Mouse (Mus musculus) right cerebral cortex, postnatal 25 days (tissue): ENCODE measurements around the gene Cacna1e.
A peak's percentile ranks its signal among the peaks of the same experiment; 100 is the strongest.

ENCODE experiments used
- DNase-seq: peaks from one replicate; pipeline ENCODE4 v3.0.0; 2022

The Cacna1e gene

DNA sequence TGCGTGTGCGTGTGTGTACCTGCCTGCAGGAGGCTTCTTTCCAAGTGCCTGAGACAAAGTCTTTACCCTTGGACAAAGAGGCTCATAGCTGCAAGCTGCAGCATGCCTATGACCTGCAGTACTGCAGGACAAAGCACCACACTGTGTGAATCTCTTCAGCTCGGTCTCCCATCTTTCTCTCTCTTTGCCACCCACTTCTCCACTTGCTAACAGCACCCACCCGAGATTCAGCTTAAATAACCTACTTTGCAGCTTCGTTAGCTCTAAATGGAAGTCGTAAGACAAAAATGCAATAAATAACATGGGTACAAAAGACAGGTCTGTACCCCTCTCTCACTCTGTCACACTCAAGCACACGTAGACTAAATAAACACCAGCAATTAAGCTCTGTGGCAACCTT, 268.5 kb downstream of the Cacna1e start:
- DNase-seq: no peak

GRCm38 (mm10) chr1:154608516-154608915, 275.8 kb downstream of the Cacna1e start:
- DNase-seq: no peak

- DNase-seq: no peak
Observed at GRCm38 (mm10) chr1:154607406-154607805, 276.9 kb downstream of the Cacna1e start.

- DNase-seq: no peak
Observed at GRCm38 (mm10) chr1:154605601-154606000, 278.7 kb downstream of the Cacna1e start.

GRCm38 (mm10) chr1:154603781-154604180, 280.5 kb downstream of the Cacna1e start:
- no peak for DNase-seq

- no peak for DNase-seq
Observed at GRCm38 (mm10) chr1:154602531-154602930, 281.8 kb downstream of the Cacna1e start.

- no peak for DNase-seq
Observed at GRCm38 (mm10) chr1:154582516-154582915, 301.8 kb downstream of the Cacna1e start.

- DNase-seq: no peak
Observed at GRCm38 (mm10) chr1:154579929-154580328, 304.4 kb downstream of the Cacna1e start.

DNA sequence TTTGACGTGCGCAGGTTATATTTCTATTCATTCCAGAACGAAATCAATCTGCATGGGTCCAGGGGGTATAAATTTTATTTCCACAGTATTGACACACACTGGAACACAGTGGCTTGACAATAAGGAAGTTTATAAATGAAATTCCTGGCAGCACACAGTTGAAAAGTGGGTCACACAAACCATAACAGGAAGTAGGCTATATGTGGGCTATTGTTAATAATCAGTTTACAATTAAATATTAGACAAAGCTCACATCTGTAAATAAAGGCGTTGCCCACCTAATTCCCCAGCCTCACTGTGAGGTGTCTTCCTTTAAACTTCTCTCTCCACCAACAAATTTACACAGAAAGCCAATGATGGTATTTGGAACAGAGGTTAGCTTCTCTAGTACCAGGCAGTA, 305.6 kb downstream of the Cacna1e start:
- no peak for DNase-seq

- peak; percentile 44 for DNase-seq
Observed at GRCm38 (mm10) chr1:154576418-154576817, 307.9 kb downstream of the Cacna1e start.

DNA sequence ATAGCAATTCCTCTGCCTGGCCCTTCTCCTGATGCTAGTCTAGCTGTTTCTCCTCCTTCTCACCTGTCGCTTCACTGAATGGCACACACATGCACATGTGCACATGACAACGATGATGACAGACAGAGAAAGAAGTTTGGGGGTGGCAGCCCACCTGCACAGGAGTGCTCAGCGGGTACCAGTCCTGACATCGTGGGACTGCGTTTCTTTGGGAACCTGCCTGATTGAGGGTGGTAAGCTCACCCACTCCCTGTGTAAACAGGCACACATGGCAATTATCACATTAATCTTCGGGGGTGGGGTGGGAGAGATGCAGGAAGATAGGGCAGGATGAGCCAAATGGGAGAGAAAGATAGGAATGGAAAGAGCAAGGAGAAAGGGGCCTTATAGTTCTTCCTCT, 318.3 kb downstream of the Cacna1e start:
- no peak for DNase-seq

DNA sequence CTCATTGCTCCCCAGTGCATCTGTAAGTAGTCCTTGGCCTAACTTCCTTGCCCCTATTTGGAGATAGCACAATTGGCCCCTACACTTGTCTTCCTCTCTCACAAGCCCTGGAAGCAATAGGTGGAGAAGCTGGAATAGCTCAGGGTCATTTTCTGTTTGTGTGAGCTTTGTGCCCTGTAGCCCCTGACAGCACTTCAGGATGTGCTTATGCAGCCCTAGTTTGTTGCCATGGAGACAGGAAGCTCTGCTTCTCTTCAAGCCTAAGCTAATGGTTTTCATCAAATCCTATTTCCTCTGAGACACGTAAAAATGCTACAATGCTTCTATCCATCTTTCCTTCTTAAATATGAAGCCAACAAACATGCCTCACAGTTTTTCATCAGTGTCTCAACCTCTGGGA, 328.5 kb downstream of the Cacna1e start:
- DNase-seq: no peak

- no peak for DNase-seq
Observed at GRCm38 (mm10) chr1:154553132-154553531, 331.2 kb downstream of the Cacna1e start.

GRCm38 (mm10) chr1:154537445-154537844, 346.9 kb downstream of the Cacna1e start:
- DNase-seq: no peak

GRCm38 (mm10) chr1:154536763-154537162, 347.5 kb downstream of the Cacna1e start:
- no peak for DNase-seq

DNA sequence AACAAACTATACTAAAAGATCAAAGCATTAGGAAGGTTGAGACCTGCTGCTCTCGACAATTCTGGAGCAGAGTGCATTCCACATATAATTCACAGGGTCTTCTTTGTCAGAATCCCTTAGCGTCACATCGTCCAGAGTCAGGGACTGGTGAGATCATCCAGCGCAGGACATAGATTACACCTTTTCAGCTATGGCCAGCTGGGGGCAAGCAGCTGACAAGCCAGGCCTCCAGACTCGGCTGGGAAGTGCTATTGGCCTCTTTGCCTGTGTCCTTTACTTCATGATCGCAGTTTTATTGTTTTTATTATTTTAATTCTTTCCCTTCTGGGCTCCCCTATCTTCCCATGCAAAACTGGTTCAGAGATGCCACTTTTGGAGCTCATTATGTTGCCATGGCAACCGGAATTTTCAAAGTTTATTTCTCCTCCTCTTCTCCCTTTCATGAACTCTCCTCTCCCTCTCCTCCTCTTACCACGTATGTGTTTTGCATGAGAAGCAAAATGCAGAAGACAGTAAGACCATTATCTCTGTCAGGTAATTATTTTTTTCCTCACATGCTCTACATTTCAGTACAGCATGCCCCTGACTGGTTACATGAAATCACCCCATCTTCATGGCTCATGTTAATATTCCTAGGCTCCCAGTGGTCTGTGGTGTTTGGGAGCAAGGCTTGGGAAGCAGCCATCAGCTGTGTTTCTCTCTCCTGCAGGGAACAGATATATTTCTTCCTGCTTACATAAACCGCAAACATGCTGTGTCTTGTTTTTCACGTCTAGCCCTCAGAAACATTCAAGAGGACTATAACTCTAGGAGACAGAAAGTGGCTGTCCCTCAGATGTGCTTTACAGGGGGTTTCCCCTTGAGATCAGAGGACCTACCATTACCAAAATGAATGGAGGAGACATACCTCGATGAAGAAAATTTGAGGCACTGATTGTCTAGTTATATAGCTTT, 351.0 kb downstream of the Cacna1e start:
- no peak for DNase-seq

DNA sequence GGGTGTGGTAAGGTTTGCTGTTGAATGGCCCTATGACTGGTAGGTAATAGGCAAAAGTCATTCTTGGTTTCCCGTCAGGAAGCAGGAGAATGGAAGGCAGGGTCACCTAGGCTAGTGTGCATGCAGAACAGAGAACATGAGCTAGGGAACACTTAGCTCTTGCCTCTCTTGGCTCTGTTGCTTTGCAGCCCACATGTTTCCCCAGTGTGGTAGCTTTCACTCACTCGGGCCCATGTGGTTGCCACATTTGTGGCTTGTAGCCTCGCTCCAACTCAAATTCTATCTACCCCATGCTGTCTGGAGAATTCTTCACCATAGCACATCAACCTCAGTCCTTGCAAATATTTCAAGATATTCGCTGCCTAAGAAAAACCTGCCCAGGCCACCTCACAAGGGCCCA, 354.6 kb downstream of the Cacna1e start:
- no peak for DNase-seq

- peak; percentile 41 for DNase-seq
Observed at GRCm38 (mm10) chr1:154528803-154529202, 355.5 kb downstream of the Cacna1e start.

GRCm38 (mm10) chr1:154520715-154521114, 363.6 kb downstream of the Cacna1e start:
- no peak for DNase-seq

GRCm38 (mm10) chr1:154515350-154515749, 369.0 kb downstream of the Cacna1e start:
- no peak for DNase-seq

DNA sequence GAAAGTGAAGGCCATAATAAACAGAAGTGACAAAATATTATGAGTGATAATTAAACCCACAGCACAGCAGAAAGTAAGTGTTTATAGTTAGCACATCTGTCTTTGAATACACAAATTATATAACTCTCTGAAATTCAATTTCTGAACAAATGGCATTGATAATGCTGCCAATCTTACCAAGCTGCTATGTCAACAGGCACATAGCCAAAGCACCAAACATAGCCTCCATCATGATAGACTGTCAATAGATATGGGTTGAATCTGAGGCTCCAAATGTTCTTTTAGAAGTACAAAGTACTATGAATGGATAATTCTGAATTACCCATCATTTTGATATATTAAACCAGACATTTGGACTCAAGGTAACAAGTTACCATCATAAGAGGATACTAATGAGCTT, 372.6 kb downstream of the Cacna1e start:
- no peak for DNase-seq

GRCm38 (mm10) chr1:154504005-154504404, 380.3 kb downstream of the Cacna1e start:
- no peak for DNase-seq

DNA sequence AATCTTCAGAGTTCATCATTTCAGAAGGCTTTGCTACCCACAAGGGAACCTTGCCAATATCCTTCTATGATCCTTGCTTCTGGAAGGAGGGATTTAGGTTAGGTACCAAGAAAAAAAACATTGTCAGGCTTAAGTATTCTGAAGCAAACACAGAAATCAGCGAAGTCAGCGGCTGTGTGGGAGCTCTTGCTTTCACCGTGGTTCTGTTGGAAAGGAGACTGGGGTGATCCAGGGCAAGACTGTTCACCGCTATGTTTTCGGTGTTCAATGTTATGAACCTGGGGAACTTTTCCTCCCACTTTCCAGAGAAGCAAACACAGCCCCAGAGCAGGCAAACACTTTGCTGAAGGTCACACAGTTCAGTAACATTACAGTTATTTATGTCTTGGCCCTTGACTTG, 383.4 kb downstream of the Cacna1e start:
- no peak for DNase-seq

- peak; percentile 30 for DNase-seq
Observed at GRCm38 (mm10) chr1:154500187-154500866, 384.0 kb downstream of the Cacna1e start.
